Mouse (Mus musculus) limb, embryonic 15.5 days (tissue): ENCODE data around the gene Stk26. TPM values are rescaled to one million over a fixed set of nuclear protein-coding genes. Genes with fewer than 3 reads are reported as not detected.

Source experiments
- ATAC-seq: fragments of 200-750 bp; cut with Nextera tagmentation; 2 replicates; pipeline ENCODE4 v1.8.0; 2017; ENCODE audit warnings: low read depth, moderate TSS enrichment; ENCODE audit not compliant: insufficient number of reproducible peaks, low FRiP score, low TSS enrichment
- H3K27ac ChIP-seq: fragments of 300-500 bp; sonication (generic); 2 replicates; pipeline ENCODE4 v1.5.1; 2015; ENCODE audit warnings: moderate library complexity, mild to moderate bottlenecking, inconsistent platforms
- H3K27me3 ChIP-seq: fragments of 300-500 bp; sonication (generic); 2 replicates; pipeline ENCODE4 v1.6.1; 2015; ENCODE audit warnings: inconsistent platforms
- H3K36me3 ChIP-seq: fragments of 300-500 bp; sonication (generic); 2 replicates; pipeline ENCODE4 v1.6.1; 2015; ENCODE audit warnings: inconsistent platforms
- H3K4me1 ChIP-seq: fragments of 300-500 bp; sonication (generic); 2 replicates; pipeline ENCODE4 v1.6.1; 2015; ENCODE audit warnings: inconsistent platforms
- H3K4me2 ChIP-seq: fragments of 300-500 bp; sonication (generic); 2 replicates; pipeline ENCODE4 v1.6.1; 2015; ENCODE audit warnings: mild to moderate bottlenecking, inconsistent platforms
- H3K4me3 ChIP-seq: fragments of 300-500 bp; sonication (generic); 2 replicates; pipeline ENCODE4 v1.5.1; 2015; ENCODE audit warnings: mild to moderate bottlenecking, inconsistent platforms
- H3K9ac ChIP-seq: fragments of 300-500 bp; sonication (generic); 2 replicates; pipeline ENCODE4 v1.6.1; 2015; ENCODE audit warnings: inconsistent platforms
- H3K9me3 ChIP-seq: fragments of 300-500 bp; sonication (generic); 2 replicates; pipeline ENCODE4 v1.6.1; 2016; ENCODE audit warnings: inconsistent platforms
- WGBS: fragments of 180-500 bp; shearing (Covaris S2); methylation state at CpG from one replicate; pipeline ENCODE4 v1.1.7; 2015; 5-methylcytosine and 5-hydroxymethylcytosine counted together
- polyA plus RNA-seq: library from polyadenylated mRNA; unstranded; fragments of >200 nt; fragmentation: Nextera tagmentation; extraction: Ambion mirVana; gene quantifications from 2 replicates; pipeline ENCODE4 v1.2.1, GENCODE M21; 2015

Gene Stk26
- polyA plus RNA-seq = 15.2 and 16.2 TPM in 2 replicates

DNA sequence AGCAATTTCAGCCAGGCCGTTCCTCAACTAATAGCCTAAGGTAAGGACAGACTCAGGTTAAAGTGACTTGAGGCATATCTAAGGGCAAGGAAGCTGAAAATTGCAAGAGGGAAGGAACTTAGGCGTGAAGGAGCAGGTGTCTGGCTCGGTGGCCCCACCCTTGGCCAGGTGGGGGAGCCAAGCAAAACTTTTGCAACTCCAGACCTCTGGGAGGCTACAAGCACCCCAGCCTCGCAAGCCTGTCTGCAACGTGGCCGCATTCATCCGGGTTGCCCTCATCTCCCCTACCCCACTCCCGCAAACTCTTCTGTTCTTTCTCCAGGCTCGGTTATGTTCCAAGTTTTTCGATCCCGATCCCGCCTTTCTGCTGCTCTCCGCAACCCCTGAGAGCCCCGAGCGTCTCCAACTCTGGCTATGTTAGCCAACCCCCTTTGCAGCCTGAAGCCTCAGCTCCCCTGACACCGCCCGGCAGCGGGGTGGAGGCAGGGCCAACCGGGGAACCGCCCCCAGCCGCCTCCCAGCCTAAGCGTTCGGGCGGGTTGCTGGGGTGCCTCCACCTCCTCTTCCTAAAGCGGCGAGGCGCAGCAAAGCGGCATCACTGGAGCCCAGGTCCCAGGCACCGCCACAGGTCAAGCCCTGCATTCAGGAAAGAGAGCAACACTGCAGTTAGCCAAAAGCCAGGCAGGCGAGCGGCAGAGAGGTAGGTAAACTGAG, at the start of gene Stk26:
TSS of gene Stk26 (plus strand) at position 201 of the 714 bp plus-strand sequence.
- peak; percentile 91 for ATAC-seq
- peak within 1 kb of the TSS; percentile 39 for H3K9ac ChIP-seq
- H3K4me3 ChIP-seq = peak within 1 kb of the TSS; percentile 52
- peak within 1 kb of the TSS; percentile 51 for H3K4me2 ChIP-seq
- 0 out of 2 replicates have a peak, but pooled peaks cover 4% of the 10 kb centered on the region for H3K4me1 ChIP-seq
- H3K27ac ChIP-seq = peak within 1 kb of the TSS; percentile 68
- no peaks in the 10 kb centered on the region for H3K27me3 ChIP-seq
- 23% methylated on average over 31 of the region's 31 CpGs for WGBS
- H3K36me3 ChIP-seq = no peaks in the 10 kb centered on the region
- H3K9me3 ChIP-seq = no peaks in the 10 kb centered on the region

DNA sequence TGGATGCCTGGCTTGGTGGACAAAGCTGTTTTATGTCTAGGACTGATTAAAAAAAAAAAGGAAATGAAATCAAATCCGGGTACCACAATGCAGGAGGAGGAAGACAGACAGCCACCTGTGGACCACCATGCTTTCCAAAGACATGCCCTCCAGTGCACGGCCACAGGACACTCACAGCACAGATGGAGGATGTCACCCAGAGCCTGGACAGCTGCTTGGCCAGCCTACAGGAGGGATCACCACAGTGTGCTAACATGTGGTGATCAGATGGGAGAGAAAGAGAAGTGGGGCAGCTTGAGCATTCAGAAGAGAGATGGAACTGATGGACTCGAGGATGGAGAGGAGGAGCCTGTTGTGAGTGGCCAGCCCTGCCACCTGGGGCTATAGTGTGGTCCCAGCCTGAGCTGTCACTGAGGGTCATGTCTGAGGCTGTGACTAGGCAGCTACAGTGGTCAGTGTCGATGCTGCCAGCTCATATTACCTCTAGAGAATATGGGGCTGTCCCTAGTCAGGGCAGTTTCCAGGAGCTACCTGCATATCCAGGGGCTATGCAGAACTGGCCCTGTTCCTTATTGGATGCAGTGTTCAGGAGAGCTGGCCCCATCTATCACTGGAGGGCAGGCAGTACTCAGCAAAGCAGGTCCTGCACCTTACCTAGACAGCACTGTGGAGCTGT, 47.7 kb upstream of the Stk26 start:
- Histone ChIP-seq H3K27ac (no peak overlapping the region), H3K4me2 (no peak overlapping the region), H3K9ac (no peak overlapping the region), H3K36me3 (no peaks in the 10 kb centered on the region), H3K4me1 (no peaks in the 10 kb centered on the region), H3K4me3 (no peak overlapping the region), H3K9me3 (no peaks in the 10 kb centered on the region), H3K27me3 (peaks cover 16% of the 10 kb centered on the region; the same call in 1 of the 2 replicates)
- 48% methylated on average over 4 of the region's 4 CpGs for WGBS
- no peak for ATAC-seq

DNA sequence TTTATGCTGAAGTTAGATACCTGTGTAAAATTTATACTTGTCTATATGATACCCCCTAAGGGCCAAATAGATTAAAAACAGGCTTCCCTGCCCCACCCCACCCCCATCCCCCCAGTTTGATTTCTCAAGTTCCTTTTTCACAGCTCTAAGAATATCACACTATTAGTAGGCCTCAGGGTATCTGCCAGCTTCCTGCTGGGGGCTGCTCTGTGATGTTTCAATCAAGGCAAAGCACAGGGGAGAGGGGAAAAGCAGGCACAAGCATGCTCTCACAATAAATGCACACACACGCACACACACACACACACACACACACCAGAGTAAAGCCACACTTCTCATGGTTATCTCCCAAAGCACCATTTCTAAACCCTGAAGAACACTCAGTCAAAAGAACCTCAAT, 43.0 kb upstream of the Stk26 start:
- no peak overlapping the region for H3K9ac ChIP-seq
- H3K36me3 ChIP-seq = no peaks in the 10 kb centered on the region
- no peaks in the 10 kb centered on the region for H3K4me1 ChIP-seq
- WGBS = 18% methylated on average over 1 of the region's 1 CpGs
- H3K4me2 ChIP-seq = no peak overlapping the region
- no peak overlapping the region for H3K27ac ChIP-seq
- H3K27me3 ChIP-seq = peaks cover 13% of the 10 kb centered on the region; the same call in 1 of the 2 replicates
- no peaks in the 10 kb centered on the region for H3K9me3 ChIP-seq
- no peak for ATAC-seq
- H3K4me3 ChIP-seq = no peak overlapping the region

DNA sequence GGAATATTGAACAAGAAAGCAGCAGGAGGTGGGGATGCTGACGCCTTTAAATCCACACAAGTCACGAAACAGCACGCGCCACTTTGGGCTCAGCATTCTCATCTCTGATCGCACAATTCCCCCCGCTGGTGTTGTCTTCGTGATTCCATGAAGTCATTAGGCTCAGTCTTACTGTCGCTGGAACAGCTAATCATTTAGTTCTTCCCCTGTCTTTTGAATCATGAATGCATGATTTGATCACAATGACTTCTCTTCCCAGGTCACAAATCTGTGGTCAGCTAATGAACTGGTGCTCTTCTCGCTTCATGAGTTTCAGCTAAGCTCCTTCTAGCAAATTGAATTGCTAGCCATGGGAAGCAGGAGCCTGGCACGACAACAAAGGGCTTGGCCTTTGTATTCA, 42.3 kb upstream of the Stk26 start:
- H3K9ac ChIP-seq = no peak overlapping the region
- H3K9me3 ChIP-seq = no peaks in the 10 kb centered on the region
- no peaks in the 10 kb centered on the region for H3K36me3 ChIP-seq
- H3K4me3 ChIP-seq = no peak overlapping the region
- no peaks in the 10 kb centered on the region for H3K4me1 ChIP-seq
- 71% methylated on average over 10 of the region's 10 CpGs for WGBS
- ATAC-seq = no peak
- H3K4me2 ChIP-seq = no peak overlapping the region
- H3K27me3 ChIP-seq = peaks cover 9% of the 10 kb centered on the region; the same call in 1 of the 2 replicates
- H3K27ac ChIP-seq = no peak overlapping the region

DNA sequence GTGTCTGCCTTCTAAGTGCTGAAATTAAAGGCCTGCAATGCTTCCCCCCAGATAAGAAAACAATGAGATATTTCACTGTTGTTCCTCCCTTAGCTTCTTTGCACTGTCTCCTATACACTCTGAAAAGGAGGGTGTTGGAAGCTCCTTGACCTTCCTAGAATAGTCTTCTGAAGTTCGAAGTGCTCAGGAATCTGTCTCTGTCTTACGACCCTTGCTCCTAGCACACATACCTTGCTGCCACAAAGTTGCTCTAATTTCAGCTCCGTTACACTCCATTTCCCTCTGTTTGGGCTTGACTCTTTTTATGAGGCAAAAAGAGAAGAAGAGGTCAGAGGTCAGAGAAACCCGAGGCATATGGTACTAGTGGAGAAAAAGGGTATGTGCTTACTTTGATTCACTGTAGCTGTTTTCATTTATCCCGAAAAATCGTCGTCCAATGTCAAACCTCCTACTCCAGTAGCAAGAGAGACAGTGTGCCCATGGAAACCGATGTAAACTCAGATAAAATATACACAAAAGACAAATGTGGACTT, 41.1 kb upstream of the Stk26 start:
- no peaks in the 10 kb centered on the region for H3K4me1 ChIP-seq
- H3K4me3 ChIP-seq = no peak overlapping the region
- ATAC-seq = no peak
- no peak overlapping the region for H3K27ac ChIP-seq
- H3K4me2 ChIP-seq = no peak overlapping the region
- H3K36me3 ChIP-seq = no peaks in the 10 kb centered on the region
- H3K27me3 ChIP-seq = 0 out of 2 replicates have a peak, but pooled peaks cover under 1% of the 10 kb centered on the region
- 53% methylated on average over 8 of the region's 8 CpGs for WGBS
- no peaks in the 10 kb centered on the region for H3K9me3 ChIP-seq
- no peak overlapping the region for H3K9ac ChIP-seq

DNA sequence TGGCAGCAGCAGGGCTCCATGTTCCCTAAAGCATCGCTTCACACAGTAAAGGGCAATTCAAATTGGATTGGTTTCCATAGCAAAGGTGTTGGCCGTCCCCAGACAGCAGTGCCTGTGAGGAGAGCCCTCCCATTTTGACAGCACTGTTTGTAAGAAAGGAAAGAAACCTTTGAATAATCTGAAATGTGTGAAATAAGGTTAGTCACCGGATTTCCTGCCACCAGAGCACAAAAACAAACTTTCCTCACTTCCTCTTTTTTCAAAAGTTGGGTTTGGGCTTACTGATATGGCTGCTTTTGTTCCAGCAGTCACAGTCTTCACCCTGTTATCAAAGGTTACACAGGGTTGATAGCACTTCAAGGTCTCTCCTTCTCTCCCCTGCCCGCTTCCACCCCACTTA, 35.2 kb upstream of the Stk26 start:
- WGBS = 58% methylated on average over 4 of the region's 4 CpGs

DNA sequence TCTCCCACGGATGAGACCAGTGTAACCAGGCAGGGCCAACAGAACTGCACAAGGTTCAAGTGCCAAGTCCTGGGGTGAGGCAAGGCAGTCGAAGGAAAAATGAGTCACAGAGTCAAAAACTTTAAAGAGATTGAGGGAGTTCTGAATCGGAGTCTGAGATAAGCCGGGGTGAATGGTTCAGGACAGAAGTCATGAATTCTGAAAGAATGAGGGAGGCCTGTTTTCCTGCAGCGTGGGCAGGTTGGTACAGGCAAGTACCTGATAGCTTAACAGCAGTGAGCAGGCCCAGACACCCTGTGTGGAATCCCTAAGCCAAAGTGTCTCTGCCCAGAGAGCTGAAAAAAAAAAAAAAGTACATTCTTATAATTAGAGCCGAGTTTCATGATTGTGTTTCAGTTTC, 17.0 kb upstream of the Stk26 start:
- H3K27ac ChIP-seq = no peak overlapping the region
- no peaks in the 10 kb centered on the region for H3K36me3 ChIP-seq
- 46% methylated on average over 6 of the region's 6 CpGs for WGBS
- no peak for ATAC-seq
- H3K4me2 ChIP-seq = no peak overlapping the region
- H3K27me3 ChIP-seq = peaks cover 4% of the 10 kb centered on the region; the same call in 1 of the 2 replicates
- no peak overlapping the region for H3K4me3 ChIP-seq
- no peaks in the 10 kb centered on the region for H3K4me1 ChIP-seq
- H3K9ac ChIP-seq = no peak overlapping the region
- H3K9me3 ChIP-seq = no peaks in the 10 kb centered on the region

More for the DNA sequence above, 35.2 kb upstream of the Stk26 start:
- ATAC-seq = no peak
- Histone ChIP-seq H3K9ac (no peak overlapping the region), H3K4me1 (no peaks in the 10 kb centered on the region), H3K36me3 (no peaks in the 10 kb centered on the region), H3K4me3 (no peak overlapping the region), H3K4me2 (no peak overlapping the region), H3K27me3 (no peaks in the 10 kb centered on the region), H3K9me3 (no peaks in the 10 kb centered on the region), H3K27ac (no peak overlapping the region)

DNA sequence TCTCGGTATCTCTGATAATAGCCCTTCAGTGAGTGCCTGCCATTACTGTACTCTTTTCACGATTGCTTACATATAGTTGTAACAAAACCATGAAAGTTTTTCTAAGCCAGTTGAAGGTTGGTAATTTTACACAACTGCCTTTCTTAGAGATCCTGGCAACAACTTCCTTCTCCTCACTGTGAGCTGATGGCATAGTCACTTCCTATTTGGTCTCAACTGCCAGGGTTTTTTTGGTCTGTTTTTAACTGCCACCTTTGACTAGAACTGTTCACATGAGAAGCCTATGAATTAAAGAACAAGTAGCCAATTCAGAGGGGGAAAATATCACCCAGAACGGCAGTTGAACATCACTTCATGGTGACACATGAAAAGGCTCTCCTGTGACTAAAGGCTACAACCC, 5.3 kb upstream of the Stk26 start:
- Histone ChIP-seq H3K4me3 (no peak overlapping the region), H3K9ac (no peak overlapping the region), H3K9me3 (no peaks in the 10 kb centered on the region), H3K4me1 (0 out of 2 replicates have a peak, but pooled peaks cover 2% of the 10 kb centered on the region), H3K27me3 (no peaks in the 10 kb centered on the region), H3K4me2 (no peak overlapping the region), H3K27ac (no peak overlapping the region), H3K36me3 (no peaks in the 10 kb centered on the region)
- no peak for ATAC-seq
- WGBS = 74% methylated on average over 3 of the region's 3 CpGs

DNA sequence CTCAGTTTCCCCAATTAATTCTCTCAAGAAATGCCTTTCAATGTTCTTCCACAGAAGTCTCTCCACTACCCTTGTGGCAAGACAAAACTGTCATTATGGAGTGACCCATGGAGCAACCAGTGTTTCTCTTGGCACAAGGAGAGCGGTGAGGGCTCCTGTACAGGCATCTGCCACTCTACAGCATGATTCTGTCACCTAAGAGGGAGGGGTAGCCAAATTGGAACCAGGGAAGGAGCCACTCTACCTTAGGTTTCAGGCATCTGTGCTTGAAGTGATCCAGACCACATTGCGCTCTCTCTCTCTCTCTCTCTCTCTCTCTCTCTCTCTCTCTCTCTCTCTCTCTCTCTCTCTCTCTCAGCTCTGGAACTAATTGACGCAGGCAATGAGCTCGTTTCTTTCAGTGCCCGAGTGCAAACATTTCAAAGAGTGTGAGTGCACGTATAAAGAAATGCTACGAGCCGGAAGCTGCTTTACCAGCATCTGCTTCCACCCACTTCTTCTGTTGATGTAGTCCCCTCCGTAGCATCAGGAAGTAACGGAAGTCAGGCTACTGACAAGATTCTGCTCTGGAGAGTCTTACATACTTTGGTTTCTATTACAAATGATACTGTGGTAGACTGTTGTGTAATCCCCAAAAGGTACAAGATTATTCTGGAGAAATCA, 4.7 kb upstream of the Stk26 start:
- WGBS = 37% methylated on average over 10 of the region's 10 CpGs
- Histone ChIP-seq H3K4me2 (no peak overlapping the region), H3K27me3 (no peaks in the 10 kb centered on the region), H3K4me1 (0 out of 2 replicates have a peak, but pooled peaks cover 4% of the 10 kb centered on the region), H3K27ac (no peak overlapping the region), H3K36me3 (no peaks in the 10 kb centered on the region), H3K4me3 (no peak overlapping the region), H3K9ac (no peak overlapping the region), H3K9me3 (no peaks in the 10 kb centered on the region)
- ATAC-seq = no peak

DNA sequence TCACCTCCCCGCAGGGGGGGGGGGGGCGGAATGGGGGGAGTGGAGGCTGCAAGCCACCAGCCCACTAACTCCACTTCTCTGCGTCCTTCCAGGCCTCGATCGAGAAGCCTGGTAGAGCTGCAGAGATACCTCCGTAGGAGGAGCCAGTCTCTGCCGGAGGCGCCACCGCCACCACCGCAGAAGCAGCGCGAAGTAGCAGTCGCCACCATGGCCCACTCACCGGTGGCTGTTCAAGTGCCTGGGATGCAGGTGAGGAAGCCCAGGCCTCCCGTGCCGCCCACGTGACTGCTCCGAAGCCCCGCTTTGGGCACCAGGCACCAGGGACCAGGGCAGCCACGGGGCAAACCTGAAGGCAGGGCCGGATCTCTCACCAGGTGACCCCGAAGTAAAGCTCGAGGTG, 740 bp downstream of the Stk26 start:
- Histone ChIP-seq H3K9me3 (no peaks in the 10 kb centered on the region), H3K4me3 (peak overlapping the region; percentile 52), H3K36me3 (no peaks in the 10 kb centered on the region), H3K9ac (peak overlapping the region; percentile 39), H3K27ac (peak overlapping the region; percentile 68), H3K4me2 (peak overlapping the region; percentile 51), H3K4me1 (0 out of 2 replicates have a peak, but pooled peaks cover 4% of the 10 kb centered on the region), H3K27me3 (no peaks in the 10 kb centered on the region)
- peak; percentile 55; the same call in 1 of the 2 replicates for ATAC-seq
- 21% methylated on average over 22 of the region's 23 CpGs for WGBS

DNA sequence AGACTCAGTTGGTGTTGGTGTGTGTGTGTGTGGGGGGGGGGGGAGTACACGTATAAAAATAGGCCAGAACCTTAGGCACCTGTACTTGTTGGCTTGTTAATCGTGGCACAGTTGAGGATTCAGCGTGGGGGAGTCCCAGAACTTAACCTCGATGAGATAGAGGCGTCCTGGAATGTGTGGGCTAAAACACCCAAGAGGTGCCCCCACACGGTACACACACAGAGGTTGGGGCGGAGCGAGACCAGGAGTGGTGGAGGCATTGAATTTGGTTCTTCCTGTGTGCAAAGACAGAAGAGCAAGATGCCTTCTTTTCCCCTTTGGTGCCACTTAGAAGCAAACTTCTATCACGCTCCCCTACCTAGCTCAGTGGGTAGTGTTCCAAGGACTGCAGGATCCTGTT, 1.2 kb downstream of the Stk26 start:
- Histone ChIP-seq H3K4me3 (peak overlapping the region; percentile 52), H3K4me1 (0 out of 2 replicates have a peak, but pooled peaks cover 4% of the 10 kb centered on the region), H3K36me3 (no peaks in the 10 kb centered on the region), H3K9ac (peak overlapping the region; percentile 39; the same call in 1 of the 2 replicates), H3K27ac (peak overlapping the region; percentile 68), H3K4me2 (peak overlapping the region; percentile 51), H3K27me3 (no peaks in the 10 kb centered on the region), H3K9me3 (no peaks in the 10 kb centered on the region)
- no peak for ATAC-seq
- 41% methylated on average over 9 of the region's 9 CpGs for WGBS
